9 mouse cellular contexts compared by ENCODE assay signal in the genomic region with DNA sequence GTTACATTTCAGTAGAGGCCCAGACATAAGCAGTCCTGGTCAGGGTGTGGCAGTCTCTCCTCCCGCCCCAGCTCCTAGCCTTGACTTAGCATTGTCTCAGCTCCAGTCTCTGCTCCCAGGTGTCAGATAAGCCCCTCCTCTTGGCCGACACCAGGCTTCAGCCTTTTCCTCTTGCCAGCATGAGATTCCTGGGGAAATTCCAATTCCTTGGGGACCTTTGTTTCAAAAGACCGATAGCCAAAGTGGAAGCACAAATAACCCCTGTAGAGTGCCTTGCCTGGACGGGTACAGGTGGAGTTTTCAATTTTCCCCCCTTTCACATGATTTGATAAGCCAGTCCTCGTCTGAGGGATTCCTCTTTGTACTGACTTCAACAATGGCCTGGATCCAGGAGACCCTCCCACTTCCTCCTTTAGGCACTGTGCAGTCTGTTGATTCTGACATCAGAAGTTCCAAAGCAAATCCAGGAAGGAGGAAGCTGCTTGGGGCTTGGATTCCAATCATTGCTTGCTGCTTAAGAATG. TPM values are rescaled to one million over a fixed set of nuclear protein-coding genes. Genes with fewer than 3 reads are reported as not detected.
A peak's percentile ranks its signal among the peaks of the same experiment; 100 is the strongest.
DNase-seq lines count a peak whose midpoint lies in the region; ATAC-seq and TF ChIP-seq lines count a peak whose summit lies in the region.
"Had no signal": no experiment of that assay in that cellular context is flagged by ENCODE, and none has a peak within 500 bp of the region (broad histone marks: within the 10 kb centered on the region; RNA-seq: fewer than 3 reads in every experiment).

No protein-coding gene starts in this region.

- no peak for TF ChIP-seq EP300 in stomach, postnatal 0 days (optimal IDR thresholded peaks at IDR 0.05)

- no peaks in the 10 kb centered on the region for H3K27me3 ChIP-seq in forebrain, embryonic 13.5 days
- no peaks in the 10 kb centered on the region for H3K27me3 ChIP-seq in hindbrain, embryonic 11.5 days (ENCODE audit: control insufficient read depth, insufficient read depth, low read length)
- no peaks in the 10 kb centered on the region for H3K27me3 ChIP-seq in limb, embryonic 14.5 days (ENCODE audit: control insufficient read depth, insufficient read depth, low read length)
- no peaks in the 10 kb centered on the region for H3K27me3 ChIP-seq in stomach, postnatal 0 days (ENCODE audit: control insufficient read depth, insufficient read depth, low read length)

- H3K4me3 ChIP-seq in forebrain, embryonic 13.5 days, result no peak overlapping the region
- no peak overlapping the region for H3K4me3 ChIP-seq in hindbrain, embryonic 11.5 days (ENCODE audit: low read depth, low read length)
- H3K4me3 ChIP-seq in limb, embryonic 14.5 days (replicated peaks; ENCODE audit: low read length), result no peak overlapping the region
- H3K4me3 ChIP-seq in stomach, postnatal 0 days (ENCODE audit: low read depth, low read length), result no peak overlapping the region

- peak; percentile 52 for DNase-seq in right cerebral cortex, postnatal 10 days (ENCODE audit: low spot score in 2 of 2)
- DNase-seq in right cerebral cortex, postnatal 4 days, result no peak
- peak; percentile 16 for DNase-seq in hindbrain, embryonic 11.5 days (ENCODE audit: low spot score)
- peak; percentile 69 for DNase-seq in limb, embryonic 14.5 days (ENCODE audit: low spot score)
- DNase-seq in stomach, postnatal 0 days (ENCODE audit: low spot score), result peak; percentile 36
- DNase-seq in right cerebral cortex, adult 2 months (ENCODE audit: low spot score in 2 of 2), result no peak
- no peak for DNase-seq in right cerebral cortex, postnatal 14 days

- no peak; the same call in 1 of the 2 replicates for ATAC-seq in forebrain, embryonic 13.5 days
- no peak for ATAC-seq in hindbrain, embryonic 11.5 days (ENCODE audit: low FRiP score)
- ATAC-seq in limb, embryonic 14.5 days (ENCODE audit: low FRiP score, low read depth), result no peak
- peak; percentile 48 for ATAC-seq in stomach, postnatal 0 days (ENCODE audit: low FRiP score, low TSS enrichment)

- H3K36me3 ChIP-seq in forebrain, embryonic 13.5 days (ENCODE audit: poor library complexity, severe bottlenecking), result no peaks in the 10 kb centered on the region
- H3K36me3 ChIP-seq in hindbrain, embryonic 11.5 days (ENCODE audit: control insufficient read depth, insufficient read depth, low read length), result no peaks in the 10 kb centered on the region
- no peaks in the 10 kb centered on the region for H3K36me3 ChIP-seq in limb, embryonic 14.5 days (ENCODE audit: control insufficient read depth, insufficient read depth, low read length)
- no peaks in the 10 kb centered on the region for H3K36me3 ChIP-seq in stomach, postnatal 0 days (ENCODE audit: control insufficient read depth, insufficient read depth, low read length)

- peaks cover 72% of the 10 kb centered on the region for H3K4me1 ChIP-seq in forebrain, embryonic 13.5 days
- no peaks in the 10 kb centered on the region; the same call in 1 of the 2 replicates for H3K4me1 ChIP-seq in hindbrain, embryonic 11.5 days (replicated peaks; ENCODE audit: control insufficient read depth, insufficient read depth, low read length)
- peaks cover 86% of the 10 kb centered on the region for H3K4me1 ChIP-seq in limb, embryonic 14.5 days (ENCODE audit: control insufficient read depth, insufficient read depth, low read length)
- peaks cover 13% of the 10 kb centered on the region for H3K4me1 ChIP-seq in stomach, postnatal 0 days (replicated peaks; ENCODE audit: control insufficient read depth, insufficient read depth)

- peak overlapping the region; percentile 23 for H3K4me2 ChIP-seq in forebrain, embryonic 13.5 days
- no peak overlapping the region for H3K4me2 ChIP-seq in hindbrain, embryonic 11.5 days (replicated peaks; ENCODE audit: low read depth, low read length)
- no peak overlapping the region for H3K4me2 ChIP-seq in limb, embryonic 14.5 days (replicated peaks; ENCODE audit: low read depth, low read length, severe bottlenecking)
- peak overlapping the region; percentile 8; the same call in 1 of the 2 replicates for H3K4me2 ChIP-seq in stomach, postnatal 0 days (replicated peaks; ENCODE audit: low read depth)

- H3K9ac ChIP-seq in forebrain, embryonic 13.5 days, result no peak overlapping the region
- no peak overlapping the region for H3K9ac ChIP-seq in hindbrain, embryonic 11.5 days (ENCODE audit: low read depth, low read length)
- H3K9ac ChIP-seq in limb, embryonic 14.5 days (ENCODE audit: low read depth, low read length, severe bottlenecking), result no peak overlapping the region
- no peak overlapping the region for H3K9ac ChIP-seq in stomach, postnatal 0 days (ENCODE audit: low read length)
- H3K9ac ChIP-seq: liver, embryonic 14.5 days had no signal

- no peak for TF ChIP-seq POLR2A in limb, embryonic 14.5 days (IDR thresholded peaks at IDR 0.05; ENCODE audit: borderline replicate concordance, extremely low read depth, insufficient read depth, insufficient read length)

- no peaks in the 10 kb centered on the region for H3K9me3 ChIP-seq in forebrain, embryonic 13.5 days (replicated peaks)
- no peaks in the 10 kb centered on the region for H3K9me3 ChIP-seq in hindbrain, embryonic 11.5 days (ENCODE audit: control insufficient read depth, low read length)
- no peaks in the 10 kb centered on the region for H3K9me3 ChIP-seq in limb, embryonic 14.5 days (ENCODE audit: control insufficient read depth, low read length)
- H3K9me3 ChIP-seq in stomach, postnatal 0 days (ENCODE audit: control insufficient read depth, low read length), result no peaks in the 10 kb centered on the region

- H3K27ac ChIP-seq in forebrain, embryonic 13.5 days, result peak overlapping the region; percentile 60
- no peak overlapping the region for H3K27ac ChIP-seq in hindbrain, embryonic 11.5 days (ENCODE audit: low read depth, low read length)
- 0 out of 2 replicates have a peak overlapping the region, but pooled peaks have one; percentile 2 for H3K27ac ChIP-seq in limb, embryonic 14.5 days (replicated peaks; ENCODE audit: low read depth, low read length)
- H3K27ac ChIP-seq in stomach, postnatal 0 days (replicated peaks), result peak overlapping the region; percentile 45; the same call in 1 of the 2 replicates
- H3K27ac ChIP-seq: liver, embryonic 14.5 days had no signal

- TF ChIP-seq CTCF in stomach, postnatal 0 days (IDR thresholded peaks at IDR 0.05; ENCODE audit: low read depth), result no peak

- WGBS in forebrain, embryonic 13.5 days, result 9% methylated on average over 5 of the region's 5 CpGs
- 10% methylated on average over 5 of the region's 5 CpGs for WGBS in hindbrain, embryonic 11.5 days
- 20% methylated on average over 5 of the region's 5 CpGs for WGBS in limb, embryonic 14.5 days
- 18% methylated on average over 5 of the region's 5 CpGs for WGBS in stomach, postnatal 0 days

RNA-seq across cellular contexts. Expression of a gene that starts 33.8 kb away (rescaled TPM):
- polyA plus RNA-seq in forebrain, embryonic 13.5 days (2015; fragmentation: Nextera tagmentation; extraction: Ambion mirVana), result 8.7 TPM in 2 replicates
- 12.9 and 16.5 TPM in 2 replicates for polyA plus RNA-seq in hindbrain, embryonic 11.5 days (2014; fragmentation: Nextera tagmentation; extraction: Ambion mirVana)
- polyA plus RNA-seq in limb, embryonic 14.5 days (2012; rRNA removed), result 58.7 and 65.2 TPM in 2 replicates
- 39.4 and 46.5 TPM in 2 replicates for polyA plus RNA-seq in limb, embryonic 14.5 days (2014; fragmentation: Nextera tagmentation; extraction: Ambion mirVana)
- polyA plus RNA-seq in stomach, postnatal 0 days (2015; fragmentation: Nextera tagmentation; extraction: Ambion mirVana), result 8.3 and 8.8 TPM in 2 replicates

Comparison
In these comparisons a context has a peak if more than half of its experiments do, and no peak if none do; other contexts are left out.
1. DNase-seq: peak in right cerebral cortex, postnatal 10 days (2 of 2), hindbrain, embryonic 11.5 days (single experiment), limb, embryonic 14.5 days (single experiment) and stomach, postnatal 0 days (single experiment); none in right cerebral cortex, postnatal 4 days (single experiment), right cerebral cortex, adult 2 months (0 of 2) and right cerebral cortex, postnatal 14 days (single experiment).
2. H3K4me2 ChIP-seq: peak in forebrain, embryonic 13.5 days (single experiment) and stomach, postnatal 0 days (single experiment); none in hindbrain, embryonic 11.5 days (single experiment) and limb, embryonic 14.5 days (single experiment).